Mouse (Mus musculus) forebrain, embryonic 14.5 days (tissue): ENCODE data around the gene Sike1. TPM values are rescaled to one million over a fixed set of nuclear protein-coding genes. Genes with fewer than 3 reads are reported as not detected.

ENCODE experiments used
- ATAC-seq: fragments of 200-750 bp; cut with Nextera tagmentation; 2 replicates; pipeline ENCODE4 v1.8.0; 2017; ENCODE audit warnings: mild to moderate bottlenecking, moderate library complexity
- DNase-seq: peaks from one replicate; pipeline ENCODE4 v3.0.0-alpha.2; 2015; ENCODE audit warnings: low spot score
- H3K27ac ChIP-seq: fragments of 300-500 bp; sonication (generic); 2 replicates; pipeline ENCODE4 v1.5.1; 2014; ENCODE audit warnings: low read depth, mild to moderate bottlenecking, control low read depth, low read length, moderate library complexity
- H3K27me3 ChIP-seq: fragments of 300-500 bp; sonication (generic); replicated peaks from 2 replicates; pipeline ENCODE4 v1.6.1; 2014; ENCODE audit warnings: low read length, control low read depth, mixed read lengths; ENCODE audit not compliant: control insufficient read depth, insufficient read depth
- H3K36me3 ChIP-seq: fragments of 300-500 bp; sonication (generic); 2 replicates; pipeline ENCODE4 v1.6.1; 2014; ENCODE audit warnings: low read length, control low read depth; ENCODE audit not compliant: control insufficient read depth, insufficient read depth
- H3K4me1 ChIP-seq: fragments of 300-500 bp; sonication (generic); 2 replicates; pipeline ENCODE4 v1.6.1; 2014; ENCODE audit warnings: antibody characterized with exemption, low read length, control low read depth; ENCODE audit not compliant: control insufficient read depth, insufficient read depth
- H3K4me2 ChIP-seq: fragments of 300-500 bp; sonication (generic); 2 replicates; pipeline ENCODE4 v1.6.1; 2014; ENCODE audit warnings: mild to moderate bottlenecking, control low read depth, low read length
- H3K4me3 ChIP-seq: fragments of 300-500 bp; sonication (generic); 2 replicates; pipeline ENCODE4 v1.5.1; 2014; ENCODE audit warnings: low read depth, low read length, control low read depth
- H3K9ac ChIP-seq: fragments of 300-500 bp; sonication (generic); 2 replicates; pipeline ENCODE4 v1.6.1; 2014; ENCODE audit warnings: mild to moderate bottlenecking, low read length, control low read depth, moderate library complexity
- H3K9me3 ChIP-seq: fragments of 300-500 bp; sonication (generic); replicated peaks from 2 replicates; pipeline ENCODE4 v1.6.1; 2016; ENCODE audit warnings: low read length, control low read depth, mixed read lengths; ENCODE audit not compliant: control insufficient read depth
- WGBS: fragments of 180-500 bp; shearing (Covaris S2); extraction: QIAGEN DNeasy Blood & Tissue Kit; methylation state at CpG from one replicate; pipeline ENCODE4 v1.1.7; 2014; 5-methylcytosine and 5-hydroxymethylcytosine counted together
- polyA plus RNA-seq: library from polyadenylated mRNA; unstranded; fragments of >200 nt; fragmentation: Nextera tagmentation; extraction: Ambion mirVana; gene quantifications from 2 replicates; pipeline ENCODE4 v1.2.1, GENCODE M21; 2014

The Sike1 gene
- polyA plus RNA-seq, 1 experiment from 2014 or later: 67.8 TPM

DNA sequence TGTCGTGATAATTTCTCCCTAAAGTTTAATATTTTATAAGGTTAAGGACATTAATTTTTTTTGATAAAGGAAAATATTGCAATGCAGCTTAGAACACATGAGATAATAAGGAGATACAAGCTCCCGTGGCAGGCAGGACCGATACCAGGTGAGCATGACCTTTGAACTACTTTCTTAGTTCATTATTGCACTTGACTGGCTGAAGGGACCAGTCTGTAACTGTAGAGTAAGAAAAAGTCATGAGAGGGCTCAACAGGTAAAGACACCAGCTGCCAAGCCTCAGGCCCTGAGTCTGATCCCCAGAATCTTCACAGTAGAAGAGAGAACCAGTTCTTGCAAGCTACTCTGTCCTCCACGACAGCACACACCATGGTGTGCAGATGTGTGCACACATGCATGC lies 18.6 kb upstream of the Sike1 start:
- no peak overlapping the region for H3K27ac ChIP-seq
- DNase-seq: no peak
- no peak overlapping the region for H3K9ac ChIP-seq
- WGBS: 83% methylated on average over 4 of the region's 4 CpGs
- no peaks in the 10 kb centered on the region for H3K27me3 ChIP-seq
- H3K4me3 ChIP-seq: no peak overlapping the region
- ATAC-seq: no peak
- H3K4me1 ChIP-seq: 0 out of 2 replicates have a peak, but pooled peaks cover 5% of the 10 kb centered on the region
- H3K9me3 ChIP-seq: no peaks in the 10 kb centered on the region
- no peak overlapping the region for H3K4me2 ChIP-seq
- H3K36me3 ChIP-seq: no peaks in the 10 kb centered on the region

DNA sequence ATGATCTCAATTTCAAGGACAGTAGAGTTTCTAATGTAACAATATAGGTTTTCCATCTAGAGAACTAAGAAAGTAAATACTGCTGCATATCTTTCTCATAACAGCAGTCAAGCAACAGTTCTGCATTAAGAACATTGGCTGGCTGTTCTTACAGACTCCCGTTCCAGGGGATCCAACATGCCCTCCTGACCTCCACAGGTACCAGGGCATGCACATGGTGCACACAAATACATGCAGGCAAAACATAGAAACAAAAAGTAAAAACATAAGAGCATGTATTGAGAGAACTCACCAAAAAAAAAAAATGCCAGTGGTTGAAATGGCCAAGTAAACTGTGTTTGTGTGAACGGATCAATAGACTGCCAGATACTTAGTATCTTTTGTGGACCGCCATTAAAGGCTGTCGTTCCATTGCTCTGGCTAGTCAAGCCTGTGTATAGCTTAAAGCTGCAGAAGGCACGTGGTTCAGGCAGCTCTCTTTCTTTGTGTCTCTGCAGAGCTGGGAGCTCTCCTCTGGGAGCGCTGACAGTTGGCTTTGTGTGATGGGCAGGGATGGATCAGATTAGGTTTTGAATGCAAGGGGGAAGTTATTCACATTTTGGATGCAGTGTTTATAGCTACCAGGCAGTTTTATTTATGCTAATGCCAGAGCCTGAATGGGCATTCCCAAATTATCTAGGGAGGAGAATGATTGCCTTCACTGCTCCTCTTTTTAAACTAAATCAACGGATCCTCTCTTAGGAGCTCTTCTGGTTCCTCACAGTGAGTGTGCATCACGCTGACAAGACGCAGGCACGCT lies 15.8 kb upstream of the Sike1 start:
- Histone ChIP-seq H3K4me1 (0 out of 2 replicates have a peak, but pooled peaks cover 5% of the 10 kb centered on the region), H3K36me3 (no peaks in the 10 kb centered on the region), H3K4me3 (peak overlapping the region; percentile 6; the same call in 1 of the 2 replicates), H3K9ac (peak overlapping the region; percentile 61), H3K4me2 (peak overlapping the region; percentile 47), H3K27ac (peak overlapping the region; percentile 86), H3K9me3 (no peaks in the 10 kb centered on the region), H3K27me3 (no peaks in the 10 kb centered on the region)
- ATAC-seq (peak; percentile 99), DNase-seq (peak; percentile 91)
- WGBS: 5% methylated on average over 10 of the region's 10 CpGs

DNA sequence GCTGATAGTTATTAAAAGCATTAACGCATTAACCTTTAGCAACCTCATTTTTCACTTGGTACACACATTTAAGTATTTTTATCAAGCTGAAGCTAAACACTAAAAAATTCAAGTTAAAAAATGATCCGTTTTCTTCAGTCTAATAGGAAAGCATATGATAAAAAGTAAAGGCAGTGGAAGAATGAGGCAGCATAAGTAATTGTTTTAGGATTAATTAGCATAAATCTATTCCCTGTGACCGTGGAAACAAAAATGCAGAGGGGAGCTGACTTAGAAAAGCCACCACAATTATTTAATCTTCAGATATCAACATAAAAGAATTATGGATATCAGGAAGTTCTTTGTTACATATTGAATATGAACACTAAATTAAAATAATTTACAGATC lies 15.2 kb upstream of the Sike1 start:
- peak overlapping the region; percentile 61 for H3K9ac ChIP-seq
- H3K36me3 ChIP-seq: no peaks in the 10 kb centered on the region
- H3K27ac ChIP-seq: peak overlapping the region; percentile 86; the same call in 1 of the 2 replicates
- no peak for DNase-seq
- WGBS: 22% methylated on average over 3 of the region's 3 CpGs
- no peaks in the 10 kb centered on the region for H3K9me3 ChIP-seq
- H3K4me3 ChIP-seq: 0 out of 2 replicates have a peak overlapping the region, but pooled peaks have one; percentile 6
- 0 out of 2 replicates have a peak, but pooled peaks cover 5% of the 10 kb centered on the region for H3K4me1 ChIP-seq
- no peaks in the 10 kb centered on the region for H3K27me3 ChIP-seq
- peak overlapping the region; percentile 47 for H3K4me2 ChIP-seq
- peak; percentile 38; the same call in 1 of the 2 replicates for ATAC-seq

DNA sequence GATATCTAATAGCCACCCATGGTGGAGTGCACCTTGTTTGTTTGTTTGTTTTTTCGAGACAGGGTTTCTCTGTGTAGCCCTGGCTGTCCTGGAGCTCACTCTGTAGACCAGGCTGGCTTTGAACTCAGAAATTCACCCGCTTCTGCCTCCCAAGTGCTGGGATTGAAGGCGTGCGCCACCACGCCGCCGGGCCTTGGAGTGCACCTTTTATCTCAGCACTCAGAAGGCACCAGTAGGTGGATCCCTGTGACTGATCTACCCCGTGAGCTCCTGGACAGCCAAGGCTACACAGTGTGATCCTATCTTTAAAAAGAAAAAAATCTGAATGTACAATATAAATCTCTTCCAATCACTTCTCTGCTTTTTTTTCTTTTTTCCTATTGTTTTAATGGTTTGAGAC lies 4.5 kb upstream of the Sike1 start:
- ATAC-seq: no peak
- DNase-seq: no peak
- H3K9me3 ChIP-seq: no peaks in the 10 kb centered on the region
- H3K4me1 ChIP-seq: 0 out of 2 replicates have a peak, but pooled peaks cover 2% of the 10 kb centered on the region
- no peaks in the 10 kb centered on the region for H3K36me3 ChIP-seq
- no peak overlapping the region for H3K4me2 ChIP-seq
- H3K4me3 ChIP-seq: no peak overlapping the region
- no peaks in the 10 kb centered on the region for H3K27me3 ChIP-seq
- WGBS: 76% methylated on average over 8 of the region's 8 CpGs
- no peak overlapping the region for H3K9ac ChIP-seq
- no peak overlapping the region for H3K27ac ChIP-seq

DNA sequence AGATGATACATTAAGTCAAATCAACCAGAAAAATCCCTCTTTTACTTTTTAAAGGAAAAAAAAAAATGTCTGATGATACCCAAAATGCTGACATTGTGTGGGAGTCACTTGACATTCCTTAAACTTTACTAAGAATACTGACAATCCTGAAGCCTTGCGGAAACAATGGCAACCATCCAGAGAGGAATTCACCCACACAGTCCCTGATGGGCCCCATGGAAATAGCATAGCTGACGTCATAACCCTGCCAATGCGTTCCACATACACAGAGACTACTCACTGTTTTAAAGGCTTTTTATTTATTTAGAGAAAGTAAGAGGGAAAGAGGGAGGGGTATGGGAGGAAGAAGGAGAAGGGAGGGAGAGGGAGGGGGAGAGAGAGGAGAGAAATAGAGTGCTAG lies 2.6 kb upstream of the Sike1 start:
- no peak overlapping the region for H3K4me2 ChIP-seq
- no peaks in the 10 kb centered on the region for H3K9me3 ChIP-seq
- DNase-seq (no peak), ATAC-seq (no peak)
- H3K27ac ChIP-seq: no peak overlapping the region
- H3K4me3 ChIP-seq: no peak overlapping the region
- H3K36me3 ChIP-seq: no peaks in the 10 kb centered on the region
- H3K9ac ChIP-seq: no peak overlapping the region
- H3K4me1 ChIP-seq: peaks cover 8% of the 10 kb centered on the region; the same call in 1 of the 2 replicates
- H3K27me3 ChIP-seq: no peaks in the 10 kb centered on the region
- 49% methylated on average over 3 of the region's 3 CpGs for WGBS

DNA sequence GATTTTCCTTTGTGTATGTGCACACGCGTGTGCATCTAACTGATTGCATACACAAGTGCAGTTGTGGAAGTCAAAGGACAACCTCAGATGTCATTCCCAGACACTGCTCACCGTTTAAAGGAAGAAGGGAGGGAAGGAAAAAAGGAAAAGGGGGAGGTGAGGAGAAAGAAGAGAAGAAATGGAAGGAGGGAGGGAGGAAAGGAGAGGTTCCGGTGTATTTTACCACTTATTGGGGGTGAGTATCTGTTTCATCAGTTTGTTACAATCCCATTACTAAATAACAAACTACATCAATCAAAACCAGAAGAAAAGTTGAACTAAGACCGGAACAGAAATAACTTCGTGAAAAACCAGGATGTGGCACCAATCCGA lies 289 bp upstream of the Sike1 start:
- DNase-seq: no peak
- WGBS: 47% methylated on average over 7 of the region's 7 CpGs
- H3K27ac ChIP-seq: peak overlapping the region; percentile 81
- H3K4me3 ChIP-seq: peak overlapping the region; percentile 70
- H3K9me3 ChIP-seq: 0 out of 2 replicates have a peak, but pooled peaks cover 1% of the 10 kb centered on the region
- ATAC-seq: peak; percentile 8; the same call in 1 of the 2 replicates
- H3K27me3 ChIP-seq: no peaks in the 10 kb centered on the region
- H3K36me3 ChIP-seq: peaks cover 20% of the 10 kb centered on the region
- peaks cover 8% of the 10 kb centered on the region; the same call in 1 of the 2 replicates for H3K4me1 ChIP-seq
- peak overlapping the region; percentile 58 for H3K4me2 ChIP-seq
- H3K9ac ChIP-seq: peak overlapping the region; percentile 86

DNA sequence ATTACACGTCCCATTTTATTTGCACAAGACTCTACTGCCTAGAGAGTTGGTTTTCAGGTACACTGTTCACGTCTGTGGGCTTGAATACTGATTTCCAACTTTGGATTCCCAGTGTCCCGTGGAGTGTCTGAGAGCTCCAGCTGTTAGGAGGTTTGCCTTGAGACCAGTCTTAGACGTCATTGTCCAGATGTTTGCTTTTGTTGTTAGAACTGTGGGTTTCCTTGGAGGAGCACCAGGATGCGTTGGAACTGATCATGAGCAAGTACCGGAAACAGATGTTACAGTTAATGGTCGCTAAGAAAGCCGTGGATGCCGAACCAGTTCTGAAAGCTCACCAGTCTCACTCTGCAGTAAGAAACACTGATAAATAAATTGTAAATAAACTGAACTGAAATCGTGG lies 1.5 kb downstream of the Sike1 start:
- H3K36me3 ChIP-seq: peaks cover 36% of the 10 kb centered on the region
- H3K27ac ChIP-seq: no peak overlapping the region
- no peak for ATAC-seq
- DNase-seq: no peak
- no peak overlapping the region for H3K9ac ChIP-seq
- H3K27me3 ChIP-seq: no peaks in the 10 kb centered on the region
- H3K4me1 ChIP-seq: peaks cover 8% of the 10 kb centered on the region; the same call in 1 of the 2 replicates
- H3K4me2 ChIP-seq: no peak overlapping the region
- 0 out of 2 replicates have a peak, but pooled peaks cover 3% of the 10 kb centered on the region for H3K9me3 ChIP-seq
- WGBS: 85% methylated on average over 10 of the region's 10 CpGs
- H3K4me3 ChIP-seq: no peak overlapping the region

DNA sequence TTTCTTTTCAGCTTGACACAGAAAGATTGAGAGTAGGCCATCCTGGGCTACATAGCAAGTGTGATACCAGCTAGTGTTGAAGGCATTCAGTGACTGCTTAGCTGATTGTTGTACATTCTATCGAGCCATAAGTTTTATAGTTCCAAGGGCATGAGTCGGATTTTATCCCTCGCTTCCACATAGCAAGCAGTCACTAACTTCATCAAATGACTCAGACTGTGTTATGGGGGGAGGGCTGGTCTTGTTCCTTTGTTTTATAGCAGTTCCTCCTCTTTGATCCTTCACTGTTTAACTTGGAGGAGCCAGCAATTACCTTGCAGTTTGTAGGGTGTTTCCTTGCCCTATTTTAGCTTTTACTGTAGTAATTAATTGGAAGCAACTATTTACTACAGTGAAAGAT lies 2.1 kb downstream of the Sike1 start:
- peaks cover 41% of the 10 kb centered on the region for H3K36me3 ChIP-seq
- peaks cover 8% of the 10 kb centered on the region; the same call in 1 of the 2 replicates for H3K4me1 ChIP-seq
- no peaks in the 10 kb centered on the region for H3K27me3 ChIP-seq
- WGBS: 91% methylated on average over 3 of the region's 3 CpGs
- H3K27ac ChIP-seq: no peak overlapping the region
- 0 out of 2 replicates have a peak, but pooled peaks cover 3% of the 10 kb centered on the region for H3K9me3 ChIP-seq
- H3K4me3 ChIP-seq: no peak overlapping the region
- H3K9ac ChIP-seq: no peak overlapping the region
- ATAC-seq (no peak), DNase-seq (no peak)
- H3K4me2 ChIP-seq: no peak overlapping the region

DNA sequence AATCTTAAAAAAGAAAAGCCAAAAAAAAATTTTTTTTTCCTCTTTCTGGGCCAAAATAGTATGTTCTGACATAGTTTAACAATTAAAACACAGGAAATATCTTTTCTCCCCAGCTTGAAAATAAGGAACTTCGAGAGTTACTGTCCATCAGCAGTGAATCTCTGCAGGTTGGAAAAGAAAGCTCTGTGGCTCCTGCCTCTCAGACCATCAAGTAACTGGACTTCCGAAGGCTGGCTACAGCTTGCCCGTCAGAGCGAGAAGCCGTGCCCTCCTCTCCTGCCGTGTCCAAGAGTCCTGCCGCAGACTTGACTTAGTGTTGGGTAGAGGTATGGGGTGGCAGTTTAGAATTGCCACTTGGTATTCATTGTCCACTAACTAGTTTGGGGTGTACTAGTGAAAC lies 6.1 kb downstream of the Sike1 start:
- Histone ChIP-seq H3K27ac (no peak overlapping the region), H3K27me3 (no peaks in the 10 kb centered on the region), H3K4me1 (peaks cover under 1% of the 10 kb centered on the region; the same call in 1 of the 2 replicates), H3K4me2 (no peak overlapping the region), H3K9ac (no peak overlapping the region), H3K9me3 (0 out of 2 replicates have a peak, but pooled peaks cover 3% of the 10 kb centered on the region), H3K4me3 (no peak overlapping the region), H3K36me3 (peaks cover 68% of the 10 kb centered on the region)
- no peak for DNase-seq
- no peak for ATAC-seq
- WGBS: 96% methylated on average over 7 of the region's 7 CpGs
